Mouse (Mus musculus) ES-Bruce4 (cell line): ENCODE results near the gene Fbxl21.
A peak's percentile ranks its signal among the peaks of the same experiment; 100 is the strongest.

ENCODE experiments used
- CTCF ChIP-seq: IDR thresholded peaks from one replicate; pipeline ENCODE4 v1.8.1; 2011; ENCODE audit warnings: low read depth, low read length
- EP300 ChIP-seq: IDR thresholded peaks from 2 replicates; pipeline ENCODE4 v1.6.1; 2011; ENCODE audit warnings: low read depth, low read length; ENCODE audit not compliant: insufficient read depth
- POLR2A ChIP-seq: IDR thresholded peaks from one replicate; pipeline ENCODE4 v1.8.1; 2011; ENCODE audit warnings: low read length; ENCODE audit not compliant: insufficient read depth

DNA sequence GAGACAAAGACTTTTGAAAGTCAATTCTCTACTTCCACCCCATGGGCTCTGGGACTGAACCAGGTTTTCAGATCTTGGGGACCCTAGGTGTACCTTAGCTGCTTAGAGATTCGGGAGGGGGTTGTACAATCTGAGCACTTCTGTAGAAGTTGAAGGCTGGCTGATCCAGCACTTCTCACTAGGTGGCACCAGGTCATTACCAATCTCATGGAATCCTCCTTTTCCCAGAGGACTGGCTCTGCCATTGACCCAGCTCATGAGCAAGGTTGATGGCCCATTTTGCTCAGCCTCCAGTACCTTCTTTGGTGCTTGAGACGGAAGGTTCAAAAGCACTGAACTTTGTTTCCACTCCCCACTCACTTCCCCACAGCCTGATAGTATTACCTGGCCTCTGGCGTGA is 22.1 kb upstream of the Fbxl21 start:
- peak; percentile 16 for TF ChIP-seq CTCF
- no peak for TF ChIP-seq EP300
- no peak for TF ChIP-seq POLR2A
